Mouse (Mus musculus): Measurements from ENCODE around the gene Cnnm4. TPM values are rescaled to one million over a fixed set of nuclear protein-coding genes. Genes with fewer than 3 reads are reported as not detected.
A peak's percentile ranks its signal among the peaks of the same experiment; 100 is the strongest.

Gene Cnnm4
- total RNA-seq, 1 experiment from 2014 or later, result 4.8 TPM

GRCm38 (mm10) chr1:36473211-36473780 is 1.9 kb downstream of the Cnnm4 start:
- DNase-seq, result no peak

- no peak for DNase-seq
Observed at GRCm38 (mm10) chr1:36474646-36475045, 3.2 kb downstream of the Cnnm4 start.

- no peak for DNase-seq
Observed at GRCm38 (mm10) chr1:36475480-36476110, 4.2 kb downstream of the Cnnm4 start.

GRCm38 (mm10) chr1:36476426-36476825 is 5.0 kb downstream of the Cnnm4 start:
- no peak for DNase-seq

- no peak for DNase-seq
Observed at GRCm38 (mm10) chr1:36478343-36478795, 6.9 kb downstream of the Cnnm4 start.

- DNase-seq, result no peak
Observed at GRCm38 (mm10) chr1:36479903-36480899, 8.8 kb downstream of the Cnnm4 start.

GRCm38 (mm10) chr1:36483825-36484224 is 12.4 kb downstream of the Cnnm4 start:
- DNase-seq, result no peak

GRCm38 (mm10) chr1:36485080-36485479 is 13.7 kb downstream of the Cnnm4 start:
- no peak for DNase-seq

GRCm38 (mm10) chr1:36487111-36487510 is 15.7 kb downstream of the Cnnm4 start:
- DNase-seq, result no peak

GRCm38 (mm10) chr1:36489661-36490060 is 18.2 kb downstream of the Cnnm4 start:
- no peak for DNase-seq

GRCm38 (mm10) chr1:36492416-36493139 is 21.2 kb downstream of the Cnnm4 start:
- DNase-seq, result peak; percentile 43

GRCm38 (mm10) chr1:36493299-36493698 is 21.9 kb downstream of the Cnnm4 start:
- no peak for DNase-seq

GRCm38 (mm10) chr1:36496719-36497118 is 25.3 kb downstream of the Cnnm4 start:
- DNase-seq, result no peak

- no peak for DNase-seq
Observed at GRCm38 (mm10) chr1:36497312-36497711, 25.9 kb downstream of the Cnnm4 start.

GRCm38 (mm10) chr1:36501261-36501660 is 29.8 kb downstream of the Cnnm4 start:
- peak; percentile 75 for DNase-seq

- DNase-seq, result no peak
Observed at GRCm38 (mm10) chr1:36508238-36508637, 36.8 kb downstream of the Cnnm4 start.

- DNase-seq, result peak; percentile 100
Observed at GRCm38 (mm10) chr1:36511289-36512021, 40.0 kb downstream of the Cnnm4 start, which contains the start of gene Cnnm3. Gene Cnnm3, plus strand, starts transcription at chr1:36511867.

- peak; percentile 56 for DNase-seq
Observed at GRCm38 (mm10) chr1:36512089-36512965, 40.9 kb downstream of the Cnnm4 start.

- no peak for DNase-seq
Observed at GRCm38 (mm10) chr1:36512966-36513280, 41.5 kb downstream of the Cnnm4 start.

- no peak for DNase-seq
Observed at GRCm38 (mm10) chr1:36513310-36513709, 41.9 kb downstream of the Cnnm4 start.
